Comparison of ENCODE assay signal across 14 mouse cellular contexts in the genomic region with DNA sequence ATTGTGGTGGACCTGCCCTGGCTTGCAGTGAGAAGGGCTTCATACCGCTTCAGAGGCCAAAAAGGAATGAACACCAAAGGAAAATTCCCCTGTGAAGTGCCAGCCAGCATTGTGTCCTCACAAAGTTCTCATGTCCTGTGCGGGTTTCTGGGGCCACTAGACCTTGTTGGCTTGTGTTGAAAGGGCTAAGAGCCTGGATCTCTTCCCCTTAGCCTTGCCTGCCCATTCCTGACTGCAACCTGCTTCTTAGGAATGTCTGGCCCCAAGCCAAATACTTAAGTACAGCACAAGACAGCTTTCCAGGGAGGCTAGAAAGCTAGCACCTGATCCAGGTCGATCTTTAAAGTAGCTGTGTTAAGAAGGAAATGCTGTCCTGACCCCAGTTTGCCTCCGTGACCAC. TPM values are rescaled to one million over a fixed set of nuclear protein-coding genes. Genes with fewer than 3 reads are reported as not detected.
DNase-seq lines count a peak whose midpoint lies in the region; ATAC-seq and TF ChIP-seq lines count a peak whose summit lies in the region.
"Had no signal": no experiment of that assay in that cellular context is flagged by ENCODE, and none has a peak within 500 bp of the region (broad histone marks: within the 10 kb centered on the region; RNA-seq: fewer than 3 reads in every experiment).

No protein-coding gene starts in this region.

- TF ChIP-seq CTCF in heart, adult 2 months (IDR thresholded peaks at IDR 0.05), result no peak

- peaks cover 99% of the 10 kb centered on the region for H3K36me3 ChIP-seq in heart, embryonic 14.5 days (ENCODE audit: control insufficient read depth, insufficient read depth, low read length)
- H3K36me3 ChIP-seq in heart, adult 2 months (ENCODE audit: control insufficient read depth, insufficient read depth, low read length), result peaks cover 6% of the 10 kb centered on the region
- peaks cover 64% of the 10 kb centered on the region for H3K36me3 ChIP-seq in lung, embryonic 16.5 days (ENCODE audit: control insufficient read depth, insufficient read depth, low read length)

- TF ChIP-seq POLR2A in heart, adult 2 months (IDR thresholded peaks at IDR 0.05; ENCODE audit: insufficient read depth, low read depth, low read length), result no peak

- H3K4me2 ChIP-seq in heart, embryonic 14.5 days (ENCODE audit: low read length), result no peak overlapping the region
- H3K4me2 ChIP-seq in lung, embryonic 16.5 days (ENCODE audit: low read depth, low read length), result no peak overlapping the region
- H3K4me2 ChIP-seq: embryonic facial prominence, embryonic 13.5 days; hindbrain, embryonic 13.5 days; liver, embryonic 15.5 days had no signal

- no peak for TF ChIP-seq EP300 in heart, adult 2 months (IDR thresholded peaks at IDR 0.05; ENCODE audit: insufficient read depth, low read depth, low read length)

- peak overlapping the region; percentile 32 to 56; a peak in 3 of 4 replicates for H3K27ac ChIP-seq in heart, embryonic 14.5 days (replicated peaks in 1 of 2; ENCODE audit: control insufficient read depth in 1 of 2, insufficient read depth in 1 of 2, low read depth in 2 of 2, low read length in 2 of 2)
- H3K27ac ChIP-seq in heart, adult 2 months, result no peak overlapping the region; the same call in none of the 2 replicates
- peak overlapping the region; percentile 48 for H3K27ac ChIP-seq in lung, embryonic 16.5 days (ENCODE audit: low read length)
- H3K27ac ChIP-seq: embryonic facial prominence, embryonic 13.5 days; hindbrain, embryonic 13.5 days; liver, embryonic 15.5 days had no signal

- H3K4me3 ChIP-seq in heart, embryonic 14.5 days (ENCODE audit: control insufficient read depth in 1 of 2, insufficient read depth in 1 of 2, low read depth in 1 of 2, low read length in 2 of 2), result no peak overlapping the region
- no peak overlapping the region for H3K4me3 ChIP-seq in heart, adult 2 months
- no peak overlapping the region for H3K4me3 ChIP-seq in lung, embryonic 16.5 days (ENCODE audit: low read length)
- H3K4me3 ChIP-seq: embryonic facial prominence, embryonic 13.5 days; hindbrain, embryonic 13.5 days; liver, embryonic 15.5 days had no signal

- WGBS in heart, embryonic 14.5 days, result 57% methylated on average over 4 of the region's 4 CpGs
- WGBS in heart, adult 2 months, result 52% methylated on average over 4 of the region's 4 CpGs
- WGBS in lung, embryonic 16.5 days, result 43% methylated on average over 4 of the region's 4 CpGs

- H3K9me3 ChIP-seq in heart, embryonic 14.5 days (ENCODE audit: control insufficient read depth, low read length), result no peaks in the 10 kb centered on the region
- H3K9me3 ChIP-seq in lung, embryonic 16.5 days (ENCODE audit: control insufficient read depth, low read length), result no peaks in the 10 kb centered on the region
- H3K9me3 ChIP-seq: embryonic facial prominence, embryonic 13.5 days; hindbrain, embryonic 13.5 days; liver, embryonic 15.5 days had no signal

- DNase-seq in heart, adult 2 months, result no peak
- peak; percentile 29 for DNase-seq in MN1 (ENCODE audit: low spot score)
- DNase-seq in gonadal fat pad, adult 2 months (ENCODE audit: low read depth), result peak; percentile 82
- no peak for DNase-seq in gastrocnemius, postnatal 14 days
- no peak for DNase-seq in left cerebral cortex, postnatal 4 days
- DNase-seq: cerebellum, adult 18-20 months; right cerebral cortex, postnatal 4 days had no signal

- H3K9ac ChIP-seq in heart, embryonic 14.5 days (ENCODE audit: low read length), result peak overlapping the region; percentile 27; the same call in 1 of the 2 replicates
- no peak overlapping the region for H3K9ac ChIP-seq in heart, adult 2 months (ENCODE audit: low read depth, low read length)
- H3K9ac ChIP-seq in lung, embryonic 16.5 days (ENCODE audit: low read length), result no peak overlapping the region
- H3K9ac ChIP-seq: embryonic facial prominence, embryonic 13.5 days; liver, embryonic 15.5 days had no signal

- no peaks in the 10 kb centered on the region for H3K79me2 ChIP-seq in heart, adult 2 months (replicated peaks; ENCODE audit: control insufficient read depth, insufficient read depth, low read length)

- intact Hi-C loops in heart, adult 2 months (cut with DNase I), result no loop called here
- intact Hi-C loops in gastrocnemius, postnatal 14 days (cut with DNase I; ENCODE audit: low total_unique reads), result no loop called here
- intact Hi-C loops in left cerebral cortex, postnatal 4 days (cut with DNase I), result no loop called here

- H3K27me3 ChIP-seq in heart, embryonic 14.5 days (ENCODE audit: control insufficient read depth, insufficient read depth, low read length), result no peaks in the 10 kb centered on the region
- H3K27me3 ChIP-seq in heart, adult 2 months (ENCODE audit: control insufficient read depth, insufficient read depth, low read length), result no peaks in the 10 kb centered on the region
- H3K27me3 ChIP-seq in lung, embryonic 16.5 days (ENCODE audit: control insufficient read depth, insufficient read depth, low read depth, low read length), result no peaks in the 10 kb centered on the region
- H3K27me3 ChIP-seq: embryonic facial prominence, embryonic 13.5 days; hindbrain, embryonic 13.5 days; liver, embryonic 15.5 days had no signal

- no peak for ATAC-seq in heart, embryonic 14.5 days (ENCODE audit: insufficient number of reproducible peaks, insufficient read depth, low FRiP score, low read depth)
- peak; percentile 81 for ATAC-seq in lung, embryonic 16.5 days (ENCODE audit: low read depth)
- no peak for ATAC-seq in erythroblast, adult 5-6 weeks (replicated peaks; ENCODE audit: low FRiP score, poor library complexity, severe bottlenecking)
- ATAC-seq: midbrain, embryonic 16.5 days had no signal

- H3K4me1 ChIP-seq in heart, embryonic 14.5 days (ENCODE audit: control insufficient read depth in 2 of 2, insufficient read depth in 2 of 2, low read length in 2 of 2), result peaks cover 8 to 12% of the 10 kb centered on the region in 2 experiments
- H3K4me1 ChIP-seq in heart, adult 2 months (ENCODE audit: control insufficient read depth, insufficient read depth, low read length), result peaks cover 7% of the 10 kb centered on the region
- H3K4me1 ChIP-seq in lung, embryonic 16.5 days (replicated peaks; ENCODE audit: control insufficient read depth, insufficient read depth, low read length), result peaks cover 5% of the 10 kb centered on the region
- H3K4me1 ChIP-seq: liver, embryonic 15.5 days had no signal

RNA-seq across cellular contexts. Expression of gene Patz1, which starts 14.1 kb away (rescaled TPM):
- 23.7 and 26.2 TPM in 2 replicates for polyA plus RNA-seq in heart, embryonic 14.5 days (2014; fragmentation: Nextera tagmentation; extraction: Ambion mirVana)
- 10 to 100 TPM; 19.4 to 30.8 TPM for total RNA-seq in heart, adult 2 months (2021)
- 16.3 and 19.9 TPM in 2 replicates for polyA plus RNA-seq in heart, adult 2 months (2012; rRNA removed)
- polyA plus RNA-seq in gonadal fat pad, adult 2 months (2012; rRNA removed), result 43.8 and 57.4 TPM in 2 replicates
- polyA plus RNA-seq in lung, embryonic 16.5 days (2015; fragmentation: Nextera tagmentation; extraction: Ambion mirVana), result 41.2 and 41.4 TPM in 2 replicates
- total RNA-seq in erythroblast, adult 5-6 weeks (2015; ENCODE audit: low replicate concordance), result 18.0 and 18.6 TPM in 2 replicates
- total RNA-seq in erythroblast, adult 5-6 weeks (2017; ENCODE audit: low replicate concordance), result 13.5 and 22.2 TPM in 2 replicates
- 10 to 100 TPM; 11.8 to 12.8 TPM for total RNA-seq in gastrocnemius, postnatal 14 days (2021)
- total RNA-seq in left cerebral cortex, postnatal 4 days (2021), result 10 to 100 TPM; 62.5 to 62.9 TPM

RNA-seq across cellular contexts. Expression of gene Pik3ip1, which starts 27.4 kb away (rescaled TPM):
- polyA plus RNA-seq in heart, embryonic 14.5 days (2014; fragmentation: Nextera tagmentation; extraction: Ambion mirVana), result 32.2 TPM in 2 replicates
- total RNA-seq in heart, adult 2 months (2021), result 10 to 100 TPM; 29.4 to 36.4 TPM
- 29.5 and 36.2 TPM in 2 replicates for polyA plus RNA-seq in heart, adult 2 months (2012; rRNA removed)
- 18.2 and 24.5 TPM in 2 replicates for polyA plus RNA-seq in gonadal fat pad, adult 2 months (2012; rRNA removed)
- 11.8 and 12.0 TPM in 2 replicates for polyA plus RNA-seq in lung, embryonic 16.5 days (2015; fragmentation: Nextera tagmentation; extraction: Ambion mirVana)
- 0.77 and 2.9 TPM in 2 replicates for total RNA-seq in erythroblast, adult 5-6 weeks (2015; ENCODE audit: low replicate concordance)
- total RNA-seq in erythroblast, adult 5-6 weeks (2017; ENCODE audit: low replicate concordance), result 3.5 and 3.8 TPM in 2 replicates
- total RNA-seq in gastrocnemius, postnatal 14 days (2021), result 10 to 100 TPM; 10.4 to 13.0 TPM
- total RNA-seq in left cerebral cortex, postnatal 4 days (2021), result 10 to 100 TPM; 22.9 to 23.4 TPM

RNA-seq across cellular contexts. Expression of gene Drg1, which starts 36.6 kb away (rescaled TPM):
- polyA plus RNA-seq in heart, embryonic 14.5 days (2014; fragmentation: Nextera tagmentation; extraction: Ambion mirVana), result 150 and 155 TPM in 2 replicates
- total RNA-seq in heart, adult 2 months (2021), result 10 to 100 TPM; 59.0 to 61.7 TPM
- 19.9 and 38.5 TPM in 2 replicates for polyA plus RNA-seq in heart, adult 2 months (2012; rRNA removed)
- 27.0 and 30.3 TPM in 2 replicates for polyA plus RNA-seq in gonadal fat pad, adult 2 months (2012; rRNA removed)
- polyA plus RNA-seq in lung, embryonic 16.5 days (2015; fragmentation: Nextera tagmentation; extraction: Ambion mirVana), result 232 TPM in 2 replicates
- 54.8 and 79.9 TPM in 2 replicates for total RNA-seq in erythroblast, adult 5-6 weeks (2015; ENCODE audit: low replicate concordance)
- total RNA-seq in erythroblast, adult 5-6 weeks (2017; ENCODE audit: low replicate concordance), result 66.1 and 97.9 TPM in 2 replicates
- total RNA-seq in gastrocnemius, postnatal 14 days (2021), result 10 to 100 TPM; 38.9 to 40.4 TPM
- total RNA-seq in left cerebral cortex, postnatal 4 days (2021), result 10 to 100 TPM; 86.1 to 96.8 TPM

Comparison
In these comparisons a context has a peak if more than half of its experiments do, and no peak if none do; other contexts are left out.
1. DNase-seq: peak in MN1 (single experiment) and gonadal fat pad, adult 2 months (single experiment); none in heart, adult 2 months (0 of 2), gastrocnemius, postnatal 14 days (single experiment) and left cerebral cortex, postnatal 4 days (single experiment).